Mouse (Mus musculus): Measurements from ENCODE around the gene Usp12.

- TF ChIP-seq POLR2A (IDR thresholded peaks at IDR 0.05; ENCODE audit: low read depth, low read length) (no peak), CTCF (IDR thresholded peaks at IDR 0.05; ENCODE audit: extremely low read depth, insufficient read length, insufficient replicate concordance, low read depth, low read length) (no peak)
These were observed 89.4 kb downstream of the Usp12 start for GRCm38 (mm10) chr5:146705411-146705810.
